Mouse (Mus musculus) bone marrow macrophage, adult 2 months (primary cell): ENCODE results near the gene Fermt3.

ENCODE experiments used
- CTCF ChIP-seq: IDR thresholded peaks from 2 replicates; pipeline ENCODE4 v1.5.1; 2012; ENCODE audit warnings: low read depth, mild to moderate bottlenecking, low read length, moderate library complexity
- POLR2A ChIP-seq: IDR thresholded peaks from 2 replicates; pipeline ENCODE4 v1.6.1; 2012; ENCODE audit warnings: mild to moderate bottlenecking, low read depth, low read length, borderline replicate concordance

GRCm38 (mm10) chr19:7012426-7012825, 6.8 kb downstream of the Fermt3 start:
- TF ChIP-seq CTCF (no peak), POLR2A (no peak)
